Mouse (Mus musculus) adrenal gland, postnatal 36 days (tissue): ENCODE results near the gene Rpgr. TPM values are rescaled to one million over a fixed set of nuclear protein-coding genes. Genes with fewer than 3 reads are reported as not detected.
A peak's percentile ranks its signal among the peaks of the same experiment; 100 is the strongest.

ENCODE experiments used
- DNase-seq, 2 experiments: peaks; one replicate each; pipeline ENCODE4 v3.0.0; 2021; ENCODE audit warnings: mixed read lengths in 1 of 2
- total RNA-seq, 2 experiments: library from RNA; stranded (reverse); gene quantifications; 2 replicates each; pipeline ENCODE4 v1.2.3; 2021

The Rpgr gene
- total RNA-seq, 2 experiments from 2014 or later, result 4.8 to 6.5 TPM

- DNase-seq, result no peak
Measured at GRCm38 (mm10) chrX:10073966-10074365, 142.8 kb downstream of the Rpgr start.

- DNase-seq, result no peak
Measured at GRCm38 (mm10) chrX:10071529-10071928, 145.2 kb downstream of the Rpgr start.

GRCm38 (mm10) chrX:10070689-10071088, 146.0 kb downstream of the Rpgr start:
- peak; percentile 2 to 10 for DNase-seq

GRCm38 (mm10) chrX:10069405-10069804, 147.3 kb downstream of the Rpgr start:
- no peak for DNase-seq

GRCm38 (mm10) chrX:10063781-10064180, 152.9 kb downstream of the Rpgr start:
- DNase-seq, result no peak

GRCm38 (mm10) chrX:10063361-10063760, 153.4 kb downstream of the Rpgr start:
- DNase-seq, result no peak

- DNase-seq, result peak in 1 of 2 experiments; percentile 1
Measured at GRCm38 (mm10) chrX:10062201-10062600, 154.5 kb downstream of the Rpgr start.

- peak in 1 of 2 experiments; percentile 11 for DNase-seq
Measured at GRCm38 (mm10) chrX:10034666-10035065, 182.1 kb downstream of the Rpgr start.

Other genes with a start within 250 kb of the Rpgr start
- 1 to 10 TPM; 5.9 to 8.1 TPM for gene Srpx, start 99.2 kb downstream of the Rpgr start, total RNA-seq
- not detected for gene Otc, start 35.4 kb upstream of the Rpgr start, total RNA-seq